Mouse (Mus musculus) splenic B cell, adult 2 months (primary cell): ENCODE data around the gene Rtn2.

Source experiments
- DNase-seq: peaks from one replicate; pipeline ENCODE4 v3.0.0-alpha.2; 2011; ENCODE audit warnings: low read depth, low spot score
- H3K27me3 ChIP-seq: 2 replicates; pipeline ENCODE4 v1.6.1; 2012; ENCODE audit warnings: mild to moderate bottlenecking, low read length, moderate library complexity, mixed read lengths; ENCODE audit not compliant: control insufficient read depth, poor library complexity, insufficient read depth, severe bottlenecking
- H3K36me3 ChIP-seq: 2 replicates; pipeline ENCODE4 v1.6.1; 2012; ENCODE audit warnings: mild to moderate bottlenecking, low read length, moderate library complexity, mixed read lengths; ENCODE audit not compliant: control insufficient read depth, poor library complexity, insufficient read depth, severe bottlenecking

Rtn2 gene

GRCm38 (mm10) chr7:19311991-19312390 is 29.6 kb downstream of the Rtn2 start:
- DNase-seq = no peak
- Histone ChIP-seq H3K36me3 (no peaks in the 10 kb centered on the region), H3K27me3 (no peaks in the 10 kb centered on the region)

GRCm38 (mm10) chr7:19314033-19314432 is 31.6 kb downstream of the Rtn2 start:
- Histone ChIP-seq H3K36me3 (no peaks in the 10 kb centered on the region), H3K27me3 (no peaks in the 10 kb centered on the region)
- DNase-seq = no peak

- peak; percentile 73 for DNase-seq
- Histone ChIP-seq H3K36me3 (no peaks in the 10 kb centered on the region), H3K27me3 (no peaks in the 10 kb centered on the region)
These were observed 34.2 kb downstream of the Rtn2 start for GRCm38 (mm10) chr7:19316451-19317161.

- no peak for DNase-seq
- no peaks in the 10 kb centered on the region for H3K27me3 ChIP-seq
- no peaks in the 10 kb centered on the region for H3K36me3 ChIP-seq
These were observed 35.8 kb downstream of the Rtn2 start for GRCm38 (mm10) chr7:19318201-19318600.

GRCm38 (mm10) chr7:19318676-19319075 is 36.3 kb downstream of the Rtn2 start:
- H3K36me3 ChIP-seq = no peaks in the 10 kb centered on the region
- H3K27me3 ChIP-seq = no peaks in the 10 kb centered on the region
- peak; percentile 79 for DNase-seq

- H3K27me3 ChIP-seq = no peaks in the 10 kb centered on the region
- no peaks in the 10 kb centered on the region for H3K36me3 ChIP-seq
- peak; percentile 92 for DNase-seq
These were observed 37.0 kb downstream of the Rtn2 start for GRCm38 (mm10) chr7:19319458-19319857.

- Histone ChIP-seq H3K36me3 (no peaks in the 10 kb centered on the region), H3K27me3 (no peaks in the 10 kb centered on the region)
- peak; percentile 100 for DNase-seq
These were observed 37.5 kb downstream of the Rtn2 start for GRCm38 (mm10) chr7:19319906-19320305.

- Histone ChIP-seq H3K36me3 (no peaks in the 10 kb centered on the region), H3K27me3 (no peaks in the 10 kb centered on the region)
- peak; percentile 61 for DNase-seq
These were observed 38.2 kb downstream of the Rtn2 start for GRCm38 (mm10) chr7:19320637-19321036.

GRCm38 (mm10) chr7:19321464-19321863 is 39.0 kb downstream of the Rtn2 start:
- no peaks in the 10 kb centered on the region for H3K36me3 ChIP-seq
- H3K27me3 ChIP-seq = no peaks in the 10 kb centered on the region
- DNase-seq = peak; percentile 97

GRCm38 (mm10) chr7:19322489-19322888 is 40.1 kb downstream of the Rtn2 start:
- H3K36me3 ChIP-seq = no peaks in the 10 kb centered on the region
- DNase-seq = no peak
- no peaks in the 10 kb centered on the region for H3K27me3 ChIP-seq

GRCm38 (mm10) chr7:19324221-19324620 is 41.8 kb downstream of the Rtn2 start:
- Histone ChIP-seq H3K36me3 (no peaks in the 10 kb centered on the region), H3K27me3 (no peaks in the 10 kb centered on the region)
- DNase-seq = no peak

GRCm38 (mm10) chr7:19325262-19326199 is 43.1 kb downstream of the Rtn2 start:
- DNase-seq = peak; percentile 94

GRCm38 (mm10) chr7:19326359-19326758 is 43.9 kb downstream of the Rtn2 start:
- Histone ChIP-seq H3K27me3 (no peaks in the 10 kb centered on the region), H3K36me3 (no peaks in the 10 kb centered on the region)
- DNase-seq = peak; percentile 86

More at GRCm38 (mm10) chr7:19325262-19326199, 43.1 kb downstream of the Rtn2 start:
- Histone ChIP-seq H3K27me3 (no peaks in the 10 kb centered on the region), H3K36me3 (no peaks in the 10 kb centered on the region)

GRCm38 (mm10) chr7:19327128-19327527 is 44.7 kb downstream of the Rtn2 start:
- H3K27me3 ChIP-seq = no peaks in the 10 kb centered on the region
- H3K36me3 ChIP-seq = no peaks in the 10 kb centered on the region
- DNase-seq = peak; percentile 81

GRCm38 (mm10) chr7:19327782-19328181 is 45.4 kb downstream of the Rtn2 start:
- H3K27me3 ChIP-seq = no peaks in the 10 kb centered on the region
- H3K36me3 ChIP-seq = no peaks in the 10 kb centered on the region
- DNase-seq = peak; percentile 33
